ENCODE assay signal across 8 mouse cellular contexts in the genomic region with DNA sequence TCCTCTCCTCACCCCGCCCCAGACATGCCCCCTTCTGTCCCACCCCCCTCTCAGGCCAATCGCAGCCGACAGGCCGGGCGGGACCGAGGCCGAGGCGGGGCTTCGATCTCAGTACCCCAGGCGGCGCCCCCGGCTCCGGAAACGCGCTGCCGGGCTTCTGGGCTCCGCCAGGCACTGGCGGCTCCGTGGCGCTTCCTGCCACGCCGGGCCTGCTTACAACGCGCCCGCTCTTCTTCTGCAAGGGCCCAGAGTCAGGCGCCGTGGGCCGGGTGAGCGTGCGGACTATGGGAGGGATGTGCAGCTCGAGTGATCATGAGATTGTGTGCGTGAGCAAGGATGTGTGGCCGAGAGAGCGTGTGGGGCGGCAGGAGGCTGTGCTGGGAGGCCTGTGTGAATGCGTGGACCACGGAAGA. TPM values are rescaled to one million over a fixed set of nuclear protein-coding genes. Genes with fewer than 3 reads are reported as not detected.
A peak's percentile ranks its signal among the peaks of the same experiment; 100 is the strongest.
DNase-seq lines count a peak whose midpoint lies in the region; ATAC-seq and TF ChIP-seq lines count a peak whose summit lies in the region.

A gene (plus strand): TSS at position 139 of the 413 bp plus-strand sequence.

- peak within 1 kb of the TSS; percentile 53 for H3K4me3 ChIP-seq in hindbrain, postnatal 0 days (ENCODE audit: low read length)
- peak within 1 kb of the TSS; percentile 60 for H3K4me3 ChIP-seq in left cerebral cortex, adult 2 months

- peak within 1 kb of the TSS; percentile 66 for H3K9ac ChIP-seq in hindbrain, postnatal 0 days (replicated peaks; ENCODE audit: low read length)

- 30% methylated on average over 37 of the region's 37 CpGs for WGBS in hindbrain, postnatal 0 days

- ATAC-seq in hindbrain, postnatal 0 days = peak; percentile 97
- peak; percentile 96 for ATAC-seq in megakaryocyte, adult 5-6 weeks (ENCODE audit: poor library complexity, severe bottlenecking)

- H3K9me3 ChIP-seq in hindbrain, postnatal 0 days (ENCODE audit: low read length) = no peaks in the 10 kb centered on the region

- H3K27me3 ChIP-seq in hindbrain, postnatal 0 days (ENCODE audit: insufficient read depth, low read length) = no peaks in the 10 kb centered on the region

- no peaks in the 10 kb centered on the region for H3K36me3 ChIP-seq in hindbrain, postnatal 0 days (ENCODE audit: insufficient read depth, low read length)

- peak; percentile 79 for DNase-seq in R1 (ENCODE audit: low read depth, low spot score)
- DNase-seq in cerebellum, postnatal 36 days = peak; percentile 61 to 77
- DNase-seq in gastrocnemius, adult 8-10 months (ENCODE audit: low spot score in 2 of 2) = peak; percentile 26 to 65
- DNase-seq in hindbrain, postnatal 0 days (ENCODE audit: low spot score) = peak; percentile 81
- DNase-seq in left cerebral cortex, adult 2 months (ENCODE audit: extremely low spot score in 1 of 2, low spot score in 2 of 2) = peak; percentile 71 to 77
- DNase-seq in right cerebral cortex, postnatal 25 days = peak; percentile 73
- peak; percentile 32 to 71 for DNase-seq in urinary bladder, postnatal 36 days (ENCODE audit: low spot score in 2 of 2)

- H3K4me1 ChIP-seq in hindbrain, postnatal 0 days (ENCODE audit: insufficient read depth, low read length) = no peaks in the 10 kb centered on the region

- peak within 1 kb of the TSS; percentile 80 for H3K27ac ChIP-seq in hindbrain, postnatal 0 days
- peak within 1 kb of the TSS; percentile 65; the same call in 1 of the 2 replicates for H3K27ac ChIP-seq in left cerebral cortex, adult 2 months

- intact Hi-C loops in left cerebral cortex, adult 2 months (cut with DNase I) = loop anchor here (2.0 kb wide), 1 partner anchor 114 kb away; a partner anchor contains a TSS

- peak within 1 kb of the TSS; percentile 60 for H3K4me2 ChIP-seq in hindbrain, postnatal 0 days (ENCODE audit: low read depth, low read length)

- no peak for TF ChIP-seq CTCF in hindbrain, postnatal 0 days (IDR thresholded peaks at IDR 0.05; ENCODE audit: low read depth)
- TF ChIP-seq CTCF in left cerebral cortex, adult 2 months (IDR thresholded peaks at IDR 0.05) = no peak

RNA-seq across cellular contexts. Expression of the gene that starts here (rescaled TPM):
- 1 to 10 TPM; 4.5 to 5.0 (median 4.6) TPM for total RNA-seq in gastrocnemius, adult 8-10 months (2022)
- 35.8 and 40.2 TPM in 2 replicates for total RNA-seq in hindbrain, postnatal 0 days (2014; rRNA removed)
- polyA plus RNA-seq in hindbrain, postnatal 0 days (2015; fragmentation: Nextera tagmentation; extraction: Ambion mirVana) = 5.3 and 5.5 TPM in 2 replicates
- total RNA-seq in left cerebral cortex, adult 2 months (2021) = 10 to 100 TPM; 18.6 to 21.3 TPM
- total RNA-seq in megakaryocyte, adult 5-6 weeks (2015) = 5.3 and 6.8 TPM in 2 replicates
- 3.5 and 4.3 TPM in 2 replicates for total RNA-seq in megakaryocyte, adult 5-6 weeks (2017)

Comparison
In these comparisons a context has a peak if more than half of its experiments do, and no peak if none do; other contexts are left out.
1. Peak in every context shown above with its lines: DNase-seq, ATAC-seq, H3K4me3 ChIP-seq and H3K27ac ChIP-seq.